In the genomic region with DNA sequence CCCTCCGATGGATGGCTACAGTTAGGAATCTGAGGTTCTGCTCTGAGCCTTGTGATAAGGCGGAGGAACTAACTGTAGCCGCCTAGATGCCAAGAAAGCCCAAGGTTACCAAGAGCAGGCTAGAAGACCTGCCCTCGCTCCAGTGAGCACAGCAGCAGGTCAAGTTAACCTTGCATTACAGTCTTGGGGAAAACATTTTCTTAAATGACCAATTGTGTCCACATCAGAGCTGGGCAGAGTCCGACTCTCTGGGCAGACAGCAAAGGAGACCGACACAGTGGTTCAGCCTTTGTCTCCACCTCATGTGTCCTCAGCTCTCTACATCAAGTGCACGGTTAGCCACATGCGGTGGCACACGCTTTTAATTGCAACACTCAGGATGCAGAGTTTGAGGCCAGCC, we compare ENCODE assay signal across 31 mouse cellular contexts. TPM values are rescaled to one million over a fixed set of nuclear protein-coding genes. Genes with fewer than 3 reads are reported as not detected.
DNase-seq lines count a peak whose midpoint lies in the region; ATAC-seq lines count a peak whose summit lies in the region.
"Had no signal": no experiment of that assay in that cellular context is flagged by ENCODE, and none has a peak within 500 bp of the region (broad histone marks: within the 10 kb centered on the region; RNA-seq: fewer than 3 reads in every experiment).

No protein-coding gene starts in this region.

- WGBS in forebrain, embryonic 13.5 days, result 95% methylated on average over 9 of the region's 9 CpGs
- WGBS in limb, embryonic 10.5 days, result 91% methylated on average over 9 of the region's 9 CpGs

- H3K27me3 ChIP-seq in forebrain, embryonic 13.5 days, result no peaks in the 10 kb centered on the region
- no peaks in the 10 kb centered on the region for H3K27me3 ChIP-seq in limb, embryonic 10.5 days (ENCODE audit: low read depth, poor library complexity, severe bottlenecking)
- H3K27me3 ChIP-seq: embryonic facial prominence, embryonic 13.5 days; heart, embryonic 15.5 days; hindbrain, embryonic 12.5 days; limb, embryonic 13.5 days; lung, embryonic 15.5 days; Patski had no signal

- no peak overlapping the region for H3K27ac ChIP-seq in forebrain, embryonic 13.5 days
- H3K27ac ChIP-seq in limb, embryonic 10.5 days, result no peak overlapping the region; the same call in 1 of the 2 replicates
- H3K27ac ChIP-seq: embryonic facial prominence, embryonic 13.5 days; forebrain, embryonic 10.5 days; heart, embryonic 10.5 days; heart, embryonic 15.5 days; hindbrain, embryonic 12.5 days; hindbrain, postnatal 0 days; layer of hippocampus, adult 2 months; left cerebral cortex, adult 2 months; limb, embryonic 13.5 days; lung, embryonic 15.5 days; stomach, postnatal 0 days had no signal

- H3K9me3 ChIP-seq in forebrain, embryonic 13.5 days (replicated peaks), result no peaks in the 10 kb centered on the region
- no peaks in the 10 kb centered on the region for H3K9me3 ChIP-seq in limb, embryonic 10.5 days (replicated peaks)
- H3K9me3 ChIP-seq: embryonic facial prominence, embryonic 13.5 days; forebrain, embryonic 10.5 days; G1E; heart, embryonic 10.5 days; heart, embryonic 15.5 days; hindbrain, embryonic 12.5 days; limb, embryonic 13.5 days; lung, embryonic 15.5 days had no signal

- H3K9ac ChIP-seq in forebrain, embryonic 13.5 days, result no peak overlapping the region
- H3K9ac ChIP-seq: embryonic facial prominence, embryonic 13.5 days; heart, embryonic 15.5 days; hindbrain, embryonic 12.5 days; limb, embryonic 13.5 days; lung, embryonic 15.5 days had no signal

- H3K4me3 ChIP-seq in forebrain, embryonic 13.5 days, result no peak overlapping the region
- H3K4me3 ChIP-seq in limb, embryonic 10.5 days, result no peak overlapping the region
- H3K4me3 ChIP-seq: embryonic facial prominence, embryonic 13.5 days; forebrain, embryonic 10.5 days; heart, embryonic 10.5 days; heart, embryonic 15.5 days; hindbrain, embryonic 12.5 days; layer of hippocampus, adult 2 months; left cerebral cortex, adult 2 months; limb, embryonic 13.5 days; lung, embryonic 15.5 days had no signal

- DNase-seq in ovary, adult 18-20 months (ENCODE audit: low spot score), result peak; percentile 81
- no peak for DNase-seq in ovary, postnatal 14 days (ENCODE audit: low spot score)
- peak; percentile 90 for DNase-seq in kidney, adult 9 months
- peak; percentile 67 to 88 for DNase-seq in kidney, postnatal 25 days
- DNase-seq in limb, embryonic 10.5 days (ENCODE audit: low spot score), result no peak
- DNase-seq: adrenal gland, postnatal 10 days; cerebellum, adult 11 months; cerebellum, adult 9-10 months; midbrain, embryonic 14.5 days; right cerebral cortex, postnatal 4 days had no signal

- ATAC-seq in granulocyte monocyte progenitor cell, adult 5-6 weeks (replicated peaks; ENCODE audit: poor library complexity, severe bottlenecking), result peak; percentile 61
- no peak for ATAC-seq in inflammation-experienced regulatory T-cells, adult 6 months
- no peak for ATAC-seq in forebrain, embryonic 13.5 days
- ATAC-seq: forebrain, embryonic 16.5 days; hindbrain, postnatal 0 days; intestine, postnatal 0 days; Patski had no signal

- no peaks in the 10 kb centered on the region for H3K36me3 ChIP-seq in forebrain, embryonic 13.5 days (ENCODE audit: poor library complexity, severe bottlenecking)
- no peaks in the 10 kb centered on the region for H3K36me3 ChIP-seq in limb, embryonic 10.5 days
- H3K36me3 ChIP-seq: embryonic facial prominence, embryonic 13.5 days; forebrain, embryonic 10.5 days; heart, embryonic 10.5 days; heart, embryonic 15.5 days; hindbrain, embryonic 12.5 days; limb, embryonic 13.5 days; lung, embryonic 15.5 days had no signal

- H3K4me2 ChIP-seq in forebrain, embryonic 13.5 days, result no peak overlapping the region
- H3K4me2 ChIP-seq: embryonic facial prominence, embryonic 13.5 days; heart, embryonic 15.5 days; hindbrain, embryonic 12.5 days; limb, embryonic 13.5 days; liver, embryonic 11.5 days; lung, embryonic 15.5 days had no signal

- H3K4me1 ChIP-seq in forebrain, embryonic 13.5 days, result no peaks in the 10 kb centered on the region
- peaks cover 3% of the 10 kb centered on the region for H3K4me1 ChIP-seq in limb, embryonic 10.5 days

RNA-seq across cellular contexts. Expression of a gene that starts 17.6 kb away (rescaled TPM):
- total RNA-seq in granulocyte monocyte progenitor cell, adult 5-6 weeks (2014; fragmentation: Nextera tagmentation), result 6.8 and 13.0 TPM in 2 replicates
- 6.0 TPM in 1 of 2 replicates, not detected in the other for total RNA-seq in granulocyte monocyte progenitor cell, adult 5-6 weeks (2017)
- not detected for polyA plus RNA-seq in inflammation-experienced regulatory T-cells, adult 6 months (2017; shearing (Covaris generic))
- polyA plus RNA-seq in forebrain, embryonic 13.5 days (2015; fragmentation: Nextera tagmentation; extraction: Ambion mirVana), result 4.4 and 4.8 TPM in 2 replicates
- 11.2 and 18.4 TPM in 2 replicates for polyA plus RNA-seq in limb, embryonic 10.5 days (2016; fragmentation: Nextera tagmentation; extraction: Ambion mirVana)
- total RNA-seq: megakaryocyte-erythroid progenitor cell, adult 5-6 weeks; monocyte, adult 5-6 weeks had no signal
- polyA plus RNA-seq: G1E had no signal

RNA-seq across cellular contexts. Expression of a gene that starts 35.5 kb away (rescaled TPM):
- total RNA-seq in granulocyte monocyte progenitor cell, adult 5-6 weeks (2014; fragmentation: Nextera tagmentation), result 5.5 and 7.6 TPM in 2 replicates
- 5.0 and 6.6 TPM in 2 replicates for total RNA-seq in granulocyte monocyte progenitor cell, adult 5-6 weeks (2017)
- under 1 TPM in 1 of 3 experiments, not detected in 2; 0.91 TPM for polyA plus RNA-seq in inflammation-experienced regulatory T-cells, adult 6 months (2017; shearing (Covaris generic))
- 25.8 and 26.1 TPM in 2 replicates for polyA plus RNA-seq in forebrain, embryonic 13.5 days (2015; fragmentation: Nextera tagmentation; extraction: Ambion mirVana)
- 132 and 178 TPM in 2 replicates for polyA plus RNA-seq in limb, embryonic 10.5 days (2016; fragmentation: Nextera tagmentation; extraction: Ambion mirVana)
- total RNA-seq: megakaryocyte-erythroid progenitor cell, adult 5-6 weeks had no signal

RNA-seq across cellular contexts. Expression of a gene that starts 60.0 kb away (rescaled TPM):
- total RNA-seq in granulocyte monocyte progenitor cell, adult 5-6 weeks (2014; fragmentation: Nextera tagmentation), result 13.2 and 27.8 TPM in 2 replicates
- 10.3 and 25.2 TPM in 2 replicates for total RNA-seq in granulocyte monocyte progenitor cell, adult 5-6 weeks (2017)
- 10 to 100 TPM; 36.5 to 64.5 (median 41.8) TPM for polyA plus RNA-seq in inflammation-experienced regulatory T-cells, adult 6 months (2017; shearing (Covaris generic))
- polyA plus RNA-seq in forebrain, embryonic 13.5 days (2015; fragmentation: Nextera tagmentation; extraction: Ambion mirVana), result 155 and 164 TPM in 2 replicates
- polyA plus RNA-seq in limb, embryonic 10.5 days (2016; fragmentation: Nextera tagmentation; extraction: Ambion mirVana), result 90.1 and 103 TPM in 2 replicates

Comparison
In these comparisons a context has a peak if more than half of its experiments do, and no peak if none do; other contexts are left out.
1. DNase-seq: peak in ovary, adult 18-20 months (single experiment), kidney, adult 9 months (single experiment) and kidney, postnatal 25 days (2 of 2); none in ovary, postnatal 14 days (single experiment) and limb, embryonic 10.5 days (single experiment).
2. RNA of a gene that starts 35.5 kb away (polyA plus RNA-seq): 132 to 178 TPM in limb, embryonic 10.5 days and 25.8 to 26.1 TPM in forebrain, embryonic 13.5 days; 0.91 TPM in inflammation-experienced regulatory T-cells, adult 6 months; every median in the first group is over 10 times any median in the second.